Mouse (Mus musculus) stomach, embryonic 14.5 days (tissue): ENCODE results near the gene Pemt. TPM values are rescaled to one million over a fixed set of nuclear protein-coding genes. Genes with fewer than 3 reads are reported as not detected.

Experiments used
- ATAC-seq: fragments of 200-750 bp; cut with Nextera tagmentation; 2 replicates; pipeline ENCODE4 v1.8.0; 2017; ENCODE audit warnings: low read depth, moderate TSS enrichment; ENCODE audit not compliant: insufficient number of reproducible peaks, insufficient read depth, low FRiP score
- H3K27ac ChIP-seq: fragments of 300-500 bp; sonication (generic); 2 replicates; pipeline ENCODE4 v1.5.1; 2014; ENCODE audit warnings: mild to moderate bottlenecking, low read length, moderate library complexity, mixed read lengths
- H3K27me3 ChIP-seq: fragments of 300-500 bp; sonication (generic); 2 replicates; pipeline ENCODE4 v1.6.1; 2014; ENCODE audit warnings: low read length, control low read depth, mixed read lengths; ENCODE audit not compliant: control insufficient read depth, insufficient read depth
- H3K36me3 ChIP-seq: fragments of 300-500 bp; sonication (generic); 2 replicates; pipeline ENCODE4 v1.6.1; 2014; ENCODE audit warnings: mild to moderate bottlenecking, control low read depth, low read length, moderate library complexity, mixed read lengths; ENCODE audit not compliant: control insufficient read depth, insufficient read depth
- H3K4me1 ChIP-seq: fragments of 300-500 bp; sonication (generic); 2 replicates; pipeline ENCODE4 v1.6.1; 2014; ENCODE audit warnings: low read length, control low read depth, mixed read lengths; ENCODE audit not compliant: control insufficient read depth, insufficient read depth
- H3K4me2 ChIP-seq: fragments of 300-500 bp; sonication (generic); replicated peaks from 2 replicates; pipeline ENCODE4 v1.6.1; 2014; ENCODE audit warnings: low read depth, low read length, control low read depth
- H3K4me3 ChIP-seq: fragments of 300-500 bp; sonication (generic); 2 replicates; pipeline ENCODE4 v1.5.1; 2014; ENCODE audit warnings: low read depth, low read length, control low read depth
- H3K9ac ChIP-seq: fragments of 300-500 bp; sonication (generic); replicated peaks from 2 replicates; pipeline ENCODE4 v1.6.1; 2014; ENCODE audit warnings: low read depth, mild to moderate bottlenecking, control low read depth, low read length, moderate library complexity, mixed read lengths
- H3K9me3 ChIP-seq: fragments of 300-500 bp; sonication (generic); 2 replicates; pipeline ENCODE4 v1.6.1; 2016; ENCODE audit warnings: low read depth, low read length, control low read depth; ENCODE audit not compliant: control insufficient read depth
- WGBS: fragments of 180-500 bp; shearing (Covaris S2); extraction: QIAGEN DNeasy Blood & Tissue Kit; methylation state at CpG from one replicate; pipeline ENCODE4 v1.1.7; 2014; 5-methylcytosine and 5-hydroxymethylcytosine counted together
- polyA plus RNA-seq: library from polyadenylated mRNA; unstranded; fragments of >200 nt; fragmentation: Nextera tagmentation; extraction: Ambion mirVana; gene quantifications from 2 replicates; pipeline ENCODE4 v1.2.1, GENCODE M21; 2014

Pemt gene
- polyA plus RNA-seq, 1 experiment from 2014 or later: 6.7 TPM

DNA sequence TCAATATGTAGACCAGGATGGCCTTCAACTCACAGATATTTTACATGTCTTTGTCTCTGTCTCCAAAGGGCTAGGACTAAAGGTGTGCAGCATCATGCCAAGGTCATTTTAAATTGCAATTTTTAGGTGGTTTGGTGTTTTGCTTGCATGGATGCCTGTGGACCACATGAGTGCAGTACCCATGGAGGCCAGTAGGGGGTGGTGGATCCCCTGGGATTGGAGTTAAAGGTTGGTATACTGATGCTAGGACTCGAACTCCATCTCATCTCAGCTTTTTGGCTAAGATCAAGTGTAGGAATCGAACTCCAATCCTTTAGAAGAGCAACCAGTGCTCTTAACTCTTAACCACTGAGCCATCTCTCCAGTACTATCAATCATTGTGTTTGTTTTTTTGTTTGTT lies 38.3 kb upstream of the Pemt start:
- Histone ChIP-seq H3K27me3 (no peaks in the 10 kb centered on the region), H3K4me1 (no peaks in the 10 kb centered on the region), H3K4me3 (no peak overlapping the region), H3K4me2 (no peak overlapping the region), H3K27ac (no peak overlapping the region), H3K9ac (no peak overlapping the region), H3K9me3 (no peaks in the 10 kb centered on the region), H3K36me3 (no peaks in the 10 kb centered on the region)
- ATAC-seq: no peak
- WGBS: 47% methylated on average over 2 of the region's 2 CpGs

DNA sequence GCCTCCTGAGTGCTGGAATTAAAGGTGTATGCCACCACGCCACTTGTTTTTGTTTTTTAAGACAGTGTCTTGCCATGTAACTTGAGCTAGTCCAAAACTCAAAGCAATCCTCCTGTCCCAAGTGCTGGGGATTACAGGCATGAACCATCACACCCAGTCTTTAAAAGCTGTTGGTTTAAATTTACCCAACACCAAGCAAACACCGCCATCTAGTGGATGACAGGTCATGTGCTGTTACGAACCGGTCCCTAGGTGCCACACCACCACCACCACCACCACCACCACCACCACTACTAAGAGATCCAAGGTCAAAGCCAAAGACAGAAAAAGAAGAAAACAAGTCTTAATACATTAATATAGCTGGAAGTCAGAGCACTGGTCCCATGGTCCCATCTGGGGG lies 30.5 kb upstream of the Pemt start:
- H3K27me3 ChIP-seq: no peaks in the 10 kb centered on the region
- no peak overlapping the region for H3K4me2 ChIP-seq
- H3K4me3 ChIP-seq: no peak overlapping the region
- H3K4me1 ChIP-seq: no peaks in the 10 kb centered on the region
- no peak overlapping the region for H3K27ac ChIP-seq
- WGBS: 19% methylated on average over 4 of the region's 4 CpGs
- no peaks in the 10 kb centered on the region for H3K9me3 ChIP-seq
- ATAC-seq: no peak
- H3K9ac ChIP-seq: no peak overlapping the region
- H3K36me3 ChIP-seq: no peaks in the 10 kb centered on the region

DNA sequence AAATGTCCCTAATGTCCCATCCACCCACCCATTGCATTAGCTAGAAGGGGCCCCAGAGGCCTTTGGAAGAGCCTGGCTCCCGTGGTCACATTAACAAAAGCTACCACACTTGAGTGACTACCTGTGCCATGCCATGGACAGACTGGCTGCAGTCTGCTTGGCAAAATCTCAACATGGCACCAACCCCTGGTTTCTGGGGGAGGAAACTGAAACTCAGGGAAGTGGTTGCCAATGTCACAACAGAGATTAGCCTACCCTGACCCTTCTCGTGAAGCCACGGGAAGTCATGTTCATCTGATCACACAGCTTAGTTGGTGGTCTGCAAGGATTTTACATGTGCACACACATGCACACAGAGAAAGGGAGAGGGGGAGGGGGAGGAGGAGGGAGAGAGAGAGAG lies 29.9 kb upstream of the Pemt start:
- ATAC-seq: no peak
- Histone ChIP-seq H3K4me2 (no peak overlapping the region), H3K4me1 (no peaks in the 10 kb centered on the region), H3K9me3 (no peaks in the 10 kb centered on the region), H3K36me3 (no peaks in the 10 kb centered on the region), H3K9ac (no peak overlapping the region), H3K27ac (no peak overlapping the region), H3K27me3 (no peaks in the 10 kb centered on the region), H3K4me3 (no peak overlapping the region)
- WGBS: 82% methylated on average over 3 of the region's 3 CpGs

DNA sequence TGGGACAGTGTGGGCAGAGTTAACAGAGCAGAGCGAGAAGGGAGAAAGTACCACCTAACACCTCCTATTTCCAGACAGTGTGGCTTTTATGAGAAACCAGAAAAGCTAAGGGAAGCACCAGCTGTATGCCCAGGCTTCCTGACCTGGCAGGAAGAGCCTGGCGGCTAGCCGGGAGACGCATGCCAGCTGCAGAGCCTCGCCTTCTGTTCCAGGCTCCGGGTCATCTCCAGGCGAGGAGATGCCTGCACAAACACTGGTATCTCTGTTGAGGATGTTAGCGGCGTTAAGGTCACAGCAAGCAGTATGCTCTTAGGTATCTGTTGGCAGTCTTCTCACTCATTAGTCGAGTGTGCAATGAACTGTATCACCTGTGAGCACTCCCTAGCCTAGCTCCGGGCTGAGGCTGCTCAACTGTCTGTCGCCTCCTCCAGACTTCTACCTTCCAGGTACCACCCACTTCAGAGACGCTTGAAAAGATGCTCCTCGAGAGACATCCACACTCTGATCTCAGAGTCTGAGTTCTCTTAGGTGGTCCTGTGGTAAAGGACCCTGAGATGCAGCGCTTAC lies 27.7 kb upstream of the Pemt start:
- H3K4me2 ChIP-seq: no peak overlapping the region
- H3K27me3 ChIP-seq: no peaks in the 10 kb centered on the region
- H3K4me3 ChIP-seq: no peak overlapping the region
- no peak for ATAC-seq
- no peak overlapping the region for H3K27ac ChIP-seq
- no peaks in the 10 kb centered on the region for H3K36me3 ChIP-seq
- no peaks in the 10 kb centered on the region for H3K4me1 ChIP-seq
- 61% methylated on average over 15 of the region's 15 CpGs for WGBS
- no peaks in the 10 kb centered on the region for H3K9me3 ChIP-seq
- no peak overlapping the region for H3K9ac ChIP-seq

DNA sequence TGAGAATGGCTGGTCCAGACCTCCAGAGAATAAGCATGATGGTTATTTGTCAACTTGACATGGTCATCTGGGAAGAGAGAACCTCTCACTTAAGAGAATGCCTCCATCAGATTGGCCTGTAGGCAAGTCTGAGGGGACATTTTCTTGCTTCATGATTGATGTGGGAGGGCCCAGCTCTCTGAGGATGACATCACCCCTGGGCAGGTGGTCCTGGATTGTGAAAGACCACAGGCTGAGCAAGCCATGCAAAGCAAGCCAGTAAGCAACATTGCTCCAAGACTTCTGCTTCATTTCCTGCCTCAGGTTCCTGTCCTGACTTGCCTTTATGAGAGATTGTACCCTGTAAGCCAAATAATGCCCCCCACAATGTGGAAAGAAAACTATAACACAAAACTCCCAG lies 26.8 kb upstream of the Pemt start:
- Histone ChIP-seq H3K4me1 (no peaks in the 10 kb centered on the region), H3K27ac (no peak overlapping the region), H3K9me3 (no peaks in the 10 kb centered on the region), H3K36me3 (no peaks in the 10 kb centered on the region), H3K9ac (no peak overlapping the region), H3K4me3 (no peak overlapping the region), H3K4me2 (no peak overlapping the region), H3K27me3 (no peaks in the 10 kb centered on the region)
- no peak for ATAC-seq

DNA sequence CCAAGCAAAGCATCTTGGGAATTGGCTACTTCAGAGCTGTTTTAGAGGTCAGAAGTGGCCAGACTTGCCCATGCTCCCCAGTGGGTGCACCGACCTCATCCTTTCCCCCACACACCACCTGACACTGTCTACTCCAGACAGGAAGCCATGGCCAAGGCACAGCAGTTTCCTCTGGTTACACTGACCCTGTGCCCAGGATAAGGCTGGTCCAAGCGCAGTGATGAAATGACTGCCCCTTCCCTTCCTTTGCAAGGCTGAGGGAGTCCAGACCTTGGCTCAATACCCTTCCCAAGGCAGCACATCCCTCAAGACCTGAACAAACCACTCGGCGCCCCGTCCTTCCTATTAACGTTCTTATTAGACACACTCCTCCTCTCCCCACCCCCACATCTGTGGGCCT lies 24.9 kb upstream of the Pemt start:
- no peak for ATAC-seq
- Histone ChIP-seq H3K4me3 (no peak overlapping the region), H3K9ac (no peak overlapping the region), H3K36me3 (no peaks in the 10 kb centered on the region), H3K27ac (no peak overlapping the region), H3K27me3 (no peaks in the 10 kb centered on the region), H3K9me3 (no peaks in the 10 kb centered on the region), H3K4me2 (no peak overlapping the region), H3K4me1 (no peaks in the 10 kb centered on the region)
- 85% methylated on average over 6 of the region's 6 CpGs for WGBS

DNA sequence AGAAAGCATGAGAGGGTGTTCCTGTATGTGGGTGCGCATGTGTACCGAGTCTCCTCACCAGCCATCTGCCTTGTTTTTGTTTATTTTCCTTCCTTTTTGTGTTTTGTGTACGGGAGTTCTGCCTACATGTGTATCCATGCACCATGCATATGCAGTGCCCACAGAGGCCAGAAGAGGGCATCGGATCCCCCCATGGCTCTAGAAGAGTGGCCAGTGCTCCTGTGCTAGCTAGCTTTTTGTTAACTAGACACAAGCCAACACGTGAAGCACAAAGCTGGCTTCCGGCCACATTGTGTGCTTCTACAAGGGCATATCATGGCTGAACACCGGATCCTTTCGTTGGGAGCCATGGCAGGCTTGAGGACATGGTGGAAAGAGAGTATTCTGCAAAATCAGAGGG lies 24.3 kb upstream of the Pemt start:
- 38% methylated on average over 8 of the region's 8 CpGs for WGBS
- Histone ChIP-seq H3K27me3 (no peaks in the 10 kb centered on the region), H3K4me1 (no peaks in the 10 kb centered on the region), H3K4me2 (no peak overlapping the region), H3K4me3 (no peak overlapping the region), H3K9me3 (no peaks in the 10 kb centered on the region), H3K9ac (no peak overlapping the region), H3K36me3 (no peaks in the 10 kb centered on the region), H3K27ac (no peak overlapping the region)
- no peak for ATAC-seq

DNA sequence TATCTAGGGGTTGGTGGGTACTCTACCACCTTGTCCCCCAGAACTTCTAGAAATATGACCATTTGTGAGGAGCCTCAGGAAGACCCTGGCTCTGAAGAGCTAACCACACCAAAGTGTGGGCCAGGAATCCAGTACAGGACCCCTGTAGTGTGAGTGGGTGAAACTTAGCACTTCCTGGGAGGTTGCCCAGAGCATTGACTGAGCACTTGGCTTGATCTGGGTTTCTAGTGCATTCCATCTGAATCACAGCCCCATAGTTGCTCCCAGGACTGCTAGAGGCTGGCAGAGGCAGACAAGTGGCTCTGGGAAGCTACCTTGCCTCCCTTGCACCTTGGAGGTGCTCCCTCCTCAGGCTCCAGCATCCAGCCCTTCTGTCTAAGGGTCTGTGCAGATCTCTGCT lies 22.3 kb upstream of the Pemt start:
- no peak overlapping the region for H3K4me2 ChIP-seq
- no peak overlapping the region for H3K27ac ChIP-seq
- H3K4me3 ChIP-seq: no peak overlapping the region
- ATAC-seq: no peak
- H3K4me1 ChIP-seq: no peaks in the 10 kb centered on the region
- no peaks in the 10 kb centered on the region for H3K9me3 ChIP-seq
- H3K9ac ChIP-seq: no peak overlapping the region
- H3K27me3 ChIP-seq: no peaks in the 10 kb centered on the region
- no peaks in the 10 kb centered on the region for H3K36me3 ChIP-seq

DNA sequence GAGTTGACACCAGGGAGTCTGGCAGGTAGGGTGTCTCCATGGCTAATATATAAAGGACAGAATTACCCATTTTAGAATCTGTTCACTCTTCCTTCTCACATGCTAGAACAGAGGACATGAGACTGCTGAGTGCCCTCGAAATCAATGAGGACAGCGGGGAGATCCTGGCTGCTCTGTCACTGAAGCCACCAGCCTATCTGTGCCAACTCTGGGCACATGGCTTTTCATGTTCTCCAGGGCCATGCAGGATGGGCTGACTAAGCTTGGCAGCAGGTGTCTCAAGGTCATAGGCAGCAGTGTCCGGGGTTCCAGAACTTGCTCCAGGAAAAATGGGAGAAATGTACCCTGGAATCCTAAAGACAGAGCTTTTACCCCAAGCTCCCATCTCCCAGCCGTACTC lies 21.4 kb upstream of the Pemt start:
- H3K4me1 ChIP-seq: no peaks in the 10 kb centered on the region
- no peaks in the 10 kb centered on the region for H3K36me3 ChIP-seq
- H3K4me3 ChIP-seq: no peak overlapping the region
- H3K9me3 ChIP-seq: no peaks in the 10 kb centered on the region
- no peak overlapping the region for H3K9ac ChIP-seq
- no peak overlapping the region for H3K4me2 ChIP-seq
- no peak overlapping the region for H3K27ac ChIP-seq
- H3K27me3 ChIP-seq: no peaks in the 10 kb centered on the region
- no peak for ATAC-seq
- WGBS: 87% methylated on average over 4 of the region's 4 CpGs
